In genomic region chr6:78510173-78510900, GRCm38 (mm10) we compare ENCODE assay signal across 24 mouse cellular contexts. TPM values are rescaled to one million over a fixed set of nuclear protein-coding genes. Genes with fewer than 3 reads are reported as not detected.
DNase-seq lines count a peak whose midpoint lies in the region; ATAC-seq and TF ChIP-seq lines count a peak whose summit lies in the region.
"Had no signal": no experiment of that assay in that cellular context is flagged by ENCODE, and none has a peak within 500 bp of the region (broad histone marks: within the 10 kb centered on the region; RNA-seq: fewer than 3 reads in every experiment).

No protein-coding gene starts in this region.

- H3K36me3 ChIP-seq in forebrain, embryonic 13.5 days (ENCODE audit: poor library complexity, severe bottlenecking), result no peaks in the 10 kb centered on the region
- no peaks in the 10 kb centered on the region for H3K36me3 ChIP-seq in forebrain, embryonic 10.5 days (replicated peaks)
- no peaks in the 10 kb centered on the region for H3K36me3 ChIP-seq in kidney, postnatal 0 days (ENCODE audit: insufficient read depth, low read length)
- H3K36me3 ChIP-seq in kidney, embryonic 16.5 days (ENCODE audit: insufficient read depth, low read length), result no peaks in the 10 kb centered on the region
- H3K36me3 ChIP-seq: embryonic facial prominence, embryonic 15.5 days; midbrain, embryonic 13.5 days had no signal

- H3K27ac ChIP-seq in forebrain, embryonic 13.5 days, result no peak overlapping the region
- no peak overlapping the region for H3K27ac ChIP-seq in forebrain, embryonic 10.5 days
- no peak overlapping the region for H3K27ac ChIP-seq in kidney, postnatal 0 days
- H3K27ac ChIP-seq in kidney, embryonic 16.5 days (ENCODE audit: low read length), result no peak overlapping the region
- H3K27ac ChIP-seq in gastrocnemius, adult 2 months, result no peak overlapping the region
- H3K27ac ChIP-seq: embryonic facial prominence, embryonic 15.5 days; liver, embryonic 14.5 days; midbrain, embryonic 13.5 days had no signal

- no peak overlapping the region for H3K9ac ChIP-seq in forebrain, embryonic 13.5 days
- H3K9ac ChIP-seq in kidney, postnatal 0 days (ENCODE audit: low read depth, low read length), result no peak overlapping the region
- no peak overlapping the region for H3K9ac ChIP-seq in kidney, embryonic 16.5 days (replicated peaks; ENCODE audit: low read length)
- H3K9ac ChIP-seq: embryonic facial prominence, embryonic 15.5 days; liver, embryonic 14.5 days; midbrain, embryonic 13.5 days had no signal

- H3K4me1 ChIP-seq in forebrain, embryonic 13.5 days, result no peaks in the 10 kb centered on the region
- H3K4me1 ChIP-seq in forebrain, embryonic 10.5 days, result no peaks in the 10 kb centered on the region
- no peaks in the 10 kb centered on the region for H3K4me1 ChIP-seq in kidney, postnatal 0 days (replicated peaks; ENCODE audit: insufficient read depth, low read length)
- no peaks in the 10 kb centered on the region for H3K4me1 ChIP-seq in kidney, embryonic 16.5 days (ENCODE audit: insufficient read depth, low read length)
- H3K4me1 ChIP-seq: embryonic facial prominence, embryonic 15.5 days; midbrain, embryonic 13.5 days had no signal

- H3K4me3 ChIP-seq in forebrain, embryonic 13.5 days, result no peak overlapping the region
- no peak overlapping the region for H3K4me3 ChIP-seq in forebrain, embryonic 10.5 days
- H3K4me3 ChIP-seq in kidney, postnatal 0 days (replicated peaks; ENCODE audit: low read depth, low read length), result no peak overlapping the region
- H3K4me3 ChIP-seq in kidney, embryonic 16.5 days (ENCODE audit: low read length), result no peak overlapping the region
- no peak overlapping the region for H3K4me3 ChIP-seq in gastrocnemius, adult 2 months
- H3K4me3 ChIP-seq: embryonic facial prominence, embryonic 15.5 days; midbrain, embryonic 13.5 days had no signal

- WGBS in forebrain, embryonic 13.5 days, result 47% methylated on average over 3 of the region's 3 CpGs
- 67% methylated on average over 3 of the region's 3 CpGs for WGBS in forebrain, embryonic 10.5 days
- 52% methylated on average over 3 of the region's 3 CpGs for WGBS in kidney, postnatal 0 days
- WGBS in kidney, embryonic 16.5 days, result 58% methylated on average over 3 of the region's 3 CpGs

- no peak overlapping the region for H3K4me2 ChIP-seq in forebrain, embryonic 13.5 days
- no peak overlapping the region for H3K4me2 ChIP-seq in kidney, postnatal 0 days (ENCODE audit: low read length)
- no peak overlapping the region for H3K4me2 ChIP-seq in kidney, embryonic 16.5 days (replicated peaks; ENCODE audit: low read depth, low read length)
- H3K4me2 ChIP-seq: embryonic facial prominence, embryonic 15.5 days; heart, embryonic 11.5 days; midbrain, embryonic 13.5 days had no signal

- H3K9me3 ChIP-seq in forebrain, embryonic 13.5 days (replicated peaks), result no peaks in the 10 kb centered on the region
- no peaks in the 10 kb centered on the region for H3K9me3 ChIP-seq in forebrain, embryonic 10.5 days
- H3K9me3 ChIP-seq in kidney, postnatal 0 days (replicated peaks; ENCODE audit: low read length), result no peaks in the 10 kb centered on the region
- H3K9me3 ChIP-seq in kidney, embryonic 16.5 days (ENCODE audit: low read length), result no peaks in the 10 kb centered on the region
- H3K9me3 ChIP-seq: embryonic facial prominence, embryonic 15.5 days; midbrain, embryonic 13.5 days had no signal

- no peaks in the 10 kb centered on the region for H3K27me3 ChIP-seq in forebrain, embryonic 13.5 days
- H3K27me3 ChIP-seq in forebrain, embryonic 10.5 days (ENCODE audit: poor library complexity, severe bottlenecking), result no peaks in the 10 kb centered on the region
- no peaks in the 10 kb centered on the region for H3K27me3 ChIP-seq in kidney, postnatal 0 days (ENCODE audit: insufficient read depth, low read length)
- H3K27me3 ChIP-seq in kidney, embryonic 16.5 days (ENCODE audit: insufficient read depth, low read length), result no peaks in the 10 kb centered on the region
- H3K27me3 ChIP-seq: CH12.LX; embryonic facial prominence, embryonic 15.5 days; midbrain, embryonic 13.5 days had no signal

- peak; percentile 51 for TF ChIP-seq CTCF in kidney, postnatal 0 days (IDR thresholded peaks at IDR 0.05; ENCODE audit: low read depth)
- TF ChIP-seq CTCF in gastrocnemius, adult 2 months (IDR thresholded peaks at IDR 0.05), result no peak

- intact Hi-C loops in gastrocnemius, adult 2 months (cut with DNase I), result no loop called here

- no peak for DNase-seq in forebrain, embryonic 10.5 days (ENCODE audit: extremely low spot score, low spot score)
- DNase-seq in kidney, postnatal 0 days (ENCODE audit: low spot score), result peak; percentile 21
- peak; percentile 13 for DNase-seq in 416B (ENCODE audit: low read depth)
- DNase-seq in retina, postnatal 1 day, result peak; percentile 22
- DNase-seq in gastrocnemius, adult 2 months, result no peak
- DNase-seq: adrenal gland, postnatal 14 days; cerebellum, adult 11-12 months; cerebellum, postnatal 14 days; heart, postnatal 10 days; kidney, adult 2 months; kidney, postnatal 25 days; layer of hippocampus, adult 9-11 months had no signal

- peak; percentile 55; the same call in 1 of the 2 replicates for ATAC-seq in forebrain, embryonic 13.5 days
- no peak for ATAC-seq in kidney, postnatal 0 days (replicated peaks; ENCODE audit: low FRiP score, low read depth)
- no peak for ATAC-seq in kidney, embryonic 16.5 days (ENCODE audit: low FRiP score, low TSS enrichment)
- ATAC-seq: hindbrain, embryonic 16.5 days; midbrain, embryonic 13.5 days had no signal

RNA-seq across cellular contexts. Expression of gene Reg3g, which starts 41.7 kb away (rescaled TPM):
- polyA plus RNA-seq in forebrain, embryonic 13.5 days (2015; fragmentation: Nextera tagmentation; extraction: Ambion mirVana), result not detected in 2 replicates
- polyA plus RNA-seq in forebrain, embryonic 10.5 days (2016; fragmentation: Nextera tagmentation; extraction: Ambion mirVana), result not detected in 2 replicates
- polyA plus RNA-seq in kidney, postnatal 0 days (2015; fragmentation: Nextera tagmentation; extraction: Ambion mirVana), result 0.16 TPM in 1 of 2 replicates, not detected in the other
- not detected in 2 replicates for polyA plus RNA-seq in kidney, embryonic 16.5 days (2015; fragmentation: Nextera tagmentation; extraction: Ambion mirVana)
- not detected for total RNA-seq in gastrocnemius, adult 2 months (2021)
- total RNA-seq: adrenal gland, postnatal 14 days; CH12.LX; megakaryocyte progenitor cell, adult 5-6 weeks; MEL; neutrophil, adult 5-6 weeks had no signal
- polyA plus RNA-seq: heart, embryonic 11.5 days; hindbrain, embryonic 16.5 days; kidney, adult 2 months; limb, embryonic 14.5 days; liver, embryonic 14.5 days; midbrain, embryonic 13.5 days had no signal

Comparison
In these comparisons a context has a peak if more than half of its experiments do, and no peak if none do; other contexts are left out.
1. DNase-seq: peak in kidney, postnatal 0 days (single experiment), 416B (single experiment) and retina, postnatal 1 day (single experiment); none in forebrain, embryonic 10.5 days (single experiment) and gastrocnemius, adult 2 months (single experiment).